Mouse (Mus musculus) urinary bladder, postnatal 25 days (tissue): ENCODE data around the gene Uhrf1bp1.
A peak's percentile ranks its signal among the peaks of the same experiment; 100 is the strongest.
"Not testable (repeated sequence)": the region's sequence is repeated elsewhere in the genome, so short reads cannot be mapped to it uniquely, and the experiment has no call there.

Experiments
- DNase-seq: peaks from one replicate; pipeline ENCODE4 v3.0.0; 2022; ENCODE audit warnings: low spot score

Uhrf1bp1 gene

GRCm38 (mm10) chr17:27856265-27856797, at the start of gene Uhrf1bp1:
Gene Uhrf1bp1 (plus strand): TSS chr17:27856441.
- peak; percentile 77 for DNase-seq

GRCm38 (mm10) chr17:27807542-27808078, 48.6 kb upstream of the Uhrf1bp1 start:
- no peak for DNase-seq

GRCm38 (mm10) chr17:27810569-27811331, 45.5 kb upstream of the Uhrf1bp1 start:
- no peak for DNase-seq

- peak; percentile 1 for DNase-seq
Observed at GRCm38 (mm10) chr17:27811980-27812379, 44.3 kb upstream of the Uhrf1bp1 start.

- no peak for DNase-seq
Observed at GRCm38 (mm10) chr17:27814606-27815005, 41.6 kb upstream of the Uhrf1bp1 start.

- DNase-seq: no peak
Observed at GRCm38 (mm10) chr17:27819011-27819410, 37.2 kb upstream of the Uhrf1bp1 start.

GRCm38 (mm10) chr17:27819521-27819970, 36.7 kb upstream of the Uhrf1bp1 start:
- no peak for DNase-seq

GRCm38 (mm10) chr17:27819971-27820567, 36.2 kb upstream of the Uhrf1bp1 start:
- DNase-seq: peak; percentile 51

GRCm38 (mm10) chr17:27820568-27821406, 35.5 kb upstream of the Uhrf1bp1 start, which contains the start of gene D17Wsu92e:
Gene D17Wsu92e (minus strand): TSS chr17:27820648.
- DNase-seq: peak; percentile 98

- DNase-seq: no peak
Observed at GRCm38 (mm10) chr17:27821407-27822338, 34.6 kb upstream of the Uhrf1bp1 start.

- DNase-seq: no peak
Observed at GRCm38 (mm10) chr17:27823142-27823905, 32.9 kb upstream of the Uhrf1bp1 start.

GRCm38 (mm10) chr17:27824941-27825340, 31.3 kb upstream of the Uhrf1bp1 start:
- no peak for DNase-seq

GRCm38 (mm10) chr17:27825539-27825938, 30.7 kb upstream of the Uhrf1bp1 start:
- no peak for DNase-seq

GRCm38 (mm10) chr17:27825984-27826905, 30.0 kb upstream of the Uhrf1bp1 start:
- DNase-seq: peak; percentile 62

GRCm38 (mm10) chr17:27826908-27827383, 29.3 kb upstream of the Uhrf1bp1 start:
- DNase-seq: no peak

- DNase-seq: no peak
Observed at GRCm38 (mm10) chr17:27827511-27827910, 28.7 kb upstream of the Uhrf1bp1 start.

GRCm38 (mm10) chr17:27830411-27830810, 25.8 kb upstream of the Uhrf1bp1 start:
- DNase-seq: no peak

- not testable (repeated sequence) for DNase-seq
Observed at GRCm38 (mm10) chr17:27837850-27838249, 18.4 kb upstream of the Uhrf1bp1 start, which contains the start of gene Snrpc. Gene Snrpc (plus strand): TSS chr17:27838150.
